Mouse (Mus musculus): Measurements from ENCODE around the gene Gnpat.

Gene Gnpat

DNA sequence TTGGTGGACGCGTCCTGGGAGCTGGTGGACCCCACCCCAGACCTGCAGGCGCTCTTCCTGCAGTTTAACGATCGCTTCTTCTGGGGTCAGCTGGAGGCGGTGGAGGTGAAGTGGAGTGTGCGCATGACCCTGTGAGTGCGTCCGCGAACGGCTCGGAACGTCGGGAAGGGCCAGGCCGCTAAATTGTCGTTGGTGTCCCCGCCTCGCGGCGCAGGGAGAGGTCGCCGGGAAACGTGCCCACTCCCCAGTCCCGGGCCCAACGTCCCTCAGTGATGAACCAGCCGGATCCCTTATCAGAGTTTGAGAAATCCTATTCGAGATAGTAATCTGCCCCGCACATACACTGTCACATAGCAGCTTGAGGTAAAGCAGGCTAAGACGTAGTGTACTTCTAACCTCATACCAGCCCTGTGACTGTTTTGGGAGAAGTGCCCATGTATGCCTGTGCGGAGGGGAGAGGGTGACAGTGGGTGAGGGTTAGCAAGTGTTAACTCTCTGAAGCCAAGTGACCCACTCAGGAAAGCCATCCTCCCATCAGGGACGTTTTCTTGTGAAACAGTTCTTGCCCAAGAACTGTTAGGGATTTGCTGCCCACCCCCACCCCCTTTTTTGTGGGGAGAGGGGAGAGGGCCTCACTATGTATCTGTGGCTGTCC, 35.5 kb downstream of the Gnpat start:
- DNase-seq (ENCODE audit: low read depth, low spot score), result no peak

DNA sequence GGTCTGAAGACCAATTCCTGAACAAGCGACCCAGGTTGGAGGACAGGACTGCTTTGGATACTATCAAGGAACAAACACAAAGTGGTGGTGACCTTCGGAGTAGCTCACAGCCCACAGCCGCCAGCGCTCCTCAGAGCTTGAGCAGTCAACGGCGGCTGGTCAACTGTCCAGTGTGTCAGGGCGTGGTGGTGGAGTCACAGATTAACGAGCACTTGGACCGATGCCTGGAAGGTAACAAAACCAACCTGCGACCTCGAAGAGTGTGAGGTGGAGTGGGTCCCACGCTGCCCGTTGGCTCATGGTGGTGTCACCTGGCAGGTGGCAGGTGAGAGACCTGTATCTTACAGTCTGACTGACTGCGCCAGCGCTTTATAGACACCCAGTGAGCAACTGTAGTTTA, 40.4 kb downstream of the Gnpat start:
- DNase-seq (ENCODE audit: low read depth, low spot score), result no peak

DNA sequence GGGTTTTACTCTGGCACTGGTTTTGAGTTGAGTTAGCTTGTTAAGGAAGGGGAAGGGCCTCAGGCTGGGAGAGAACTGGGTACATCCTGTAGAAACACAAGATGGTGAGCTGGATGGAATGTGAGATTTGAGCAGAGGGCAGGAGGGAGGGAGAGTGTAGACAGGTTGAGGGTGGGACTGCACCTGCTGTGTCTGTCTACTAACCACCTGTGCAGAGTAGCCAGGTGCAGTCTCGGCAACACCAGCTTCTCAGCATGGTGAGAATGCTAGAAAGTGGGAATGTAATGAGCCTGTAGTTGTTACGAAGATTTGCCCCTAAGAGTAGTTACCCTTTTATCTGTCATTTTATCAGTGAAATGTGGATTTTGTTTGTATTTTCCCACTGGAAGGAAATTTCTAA, 42.6 kb downstream of the Gnpat start:
- no peak for DNase-seq (ENCODE audit: low read depth, low spot score)

DNA sequence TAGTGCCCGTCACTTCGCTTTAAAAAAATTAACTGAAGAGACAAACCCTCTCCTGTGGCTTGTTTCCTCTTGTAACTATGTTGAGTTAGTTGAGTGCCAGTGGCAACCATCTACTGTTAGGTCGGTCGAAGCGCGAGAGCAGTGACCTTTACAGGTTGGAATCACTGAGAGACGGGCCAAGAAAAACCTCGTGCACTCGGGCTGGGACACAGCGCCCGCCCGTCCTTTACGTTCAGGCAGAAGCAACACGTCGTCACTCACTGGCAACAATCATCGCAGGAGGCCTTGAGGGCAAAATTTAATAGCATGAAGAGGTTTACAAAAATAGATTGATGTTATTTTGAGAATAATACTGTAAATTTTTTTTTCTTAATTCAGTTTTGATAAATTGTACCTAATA, 47.1 kb downstream of the Gnpat start:
- DNase-seq (ENCODE audit: low read depth, low spot score), result no peak

DNA sequence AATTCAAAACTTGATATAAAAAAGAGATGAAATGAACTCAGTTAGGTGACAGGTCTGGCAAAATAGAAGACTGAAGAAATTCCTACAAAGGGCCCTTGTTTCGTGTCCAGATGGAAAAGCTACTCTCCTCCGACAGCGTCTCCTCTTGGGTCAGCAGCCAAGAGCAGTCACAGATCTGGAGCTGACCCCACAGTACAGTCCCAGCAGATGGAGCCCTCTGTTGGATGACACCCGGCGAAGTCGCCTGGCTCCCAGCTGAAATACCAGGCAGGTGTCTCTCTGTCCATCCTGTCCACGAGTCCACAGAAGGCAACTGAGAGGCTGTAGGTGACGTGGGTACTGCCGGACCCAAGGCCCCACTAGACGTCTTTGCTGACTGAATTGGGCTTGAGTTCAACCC, 47.5 kb downstream of the Gnpat start:
- DNase-seq (ENCODE audit: low read depth, low spot score), result no peak

DNA sequence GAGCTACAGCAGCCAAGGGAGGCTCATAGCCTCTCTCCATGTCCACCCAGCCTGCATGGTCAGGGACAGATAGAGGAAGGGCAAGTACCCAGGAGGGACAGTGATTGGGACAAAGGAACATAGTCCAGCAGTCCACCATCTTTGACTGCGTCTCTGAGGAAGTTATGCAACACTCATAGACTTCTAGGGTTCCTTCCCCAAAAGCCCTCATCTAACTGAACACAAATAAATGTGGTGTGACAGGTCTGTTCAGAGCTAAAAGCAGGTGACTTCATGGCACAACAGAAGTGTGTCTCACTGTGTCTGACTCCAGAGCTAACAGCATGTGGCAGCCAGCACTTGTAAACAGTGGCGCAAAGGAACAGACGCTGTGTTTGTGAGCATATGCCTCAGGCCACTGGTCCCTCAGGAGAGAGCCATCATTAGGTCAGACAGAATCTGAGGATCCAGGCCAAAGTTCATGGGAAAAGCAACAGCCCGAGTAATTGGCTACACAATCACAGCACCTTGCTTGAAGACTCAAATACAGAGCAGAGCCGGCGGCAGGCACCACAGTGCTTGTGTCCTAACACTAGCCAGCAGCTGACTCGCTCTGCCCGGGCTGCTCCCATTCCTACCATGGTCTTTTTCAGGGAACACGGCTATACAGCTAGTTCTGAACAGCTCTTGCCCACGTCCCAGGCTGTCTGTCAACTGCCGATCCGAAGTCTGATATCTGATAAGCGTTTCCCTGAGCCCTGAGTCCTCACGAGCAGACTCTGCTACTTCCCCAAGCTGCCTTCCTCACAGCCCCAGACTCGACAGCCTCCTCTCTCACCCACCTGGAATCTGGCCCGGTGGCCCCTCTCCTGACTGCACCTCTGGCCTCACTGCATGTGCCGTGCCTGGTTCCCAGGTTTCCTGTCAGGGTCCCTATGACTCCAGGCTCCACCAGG, 49.4 kb downstream of the Gnpat start:
- DNase-seq (ENCODE audit: low read depth, low spot score), result no peak

DNA sequence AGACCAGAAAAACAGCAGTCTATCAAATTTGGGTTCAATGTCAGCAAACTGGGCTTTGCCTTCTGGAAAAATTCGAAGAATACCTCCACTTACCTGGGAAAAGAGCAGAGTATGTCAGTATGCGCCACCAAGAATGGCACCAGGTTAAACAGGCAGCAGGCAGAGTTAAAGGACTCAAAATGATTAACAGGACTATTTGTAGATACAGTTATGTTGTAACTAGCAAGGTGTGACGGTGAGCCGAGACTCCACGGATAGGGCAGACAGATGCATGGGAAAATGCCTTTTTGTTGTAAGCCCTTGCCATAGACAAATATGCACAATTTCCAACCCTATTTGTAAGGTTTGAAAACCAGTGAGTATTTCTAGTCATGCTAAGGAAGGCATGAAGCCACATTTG, 51.2 kb downstream of the Gnpat start:
- no peak for DNase-seq (ENCODE audit: low read depth, low spot score)

DNA sequence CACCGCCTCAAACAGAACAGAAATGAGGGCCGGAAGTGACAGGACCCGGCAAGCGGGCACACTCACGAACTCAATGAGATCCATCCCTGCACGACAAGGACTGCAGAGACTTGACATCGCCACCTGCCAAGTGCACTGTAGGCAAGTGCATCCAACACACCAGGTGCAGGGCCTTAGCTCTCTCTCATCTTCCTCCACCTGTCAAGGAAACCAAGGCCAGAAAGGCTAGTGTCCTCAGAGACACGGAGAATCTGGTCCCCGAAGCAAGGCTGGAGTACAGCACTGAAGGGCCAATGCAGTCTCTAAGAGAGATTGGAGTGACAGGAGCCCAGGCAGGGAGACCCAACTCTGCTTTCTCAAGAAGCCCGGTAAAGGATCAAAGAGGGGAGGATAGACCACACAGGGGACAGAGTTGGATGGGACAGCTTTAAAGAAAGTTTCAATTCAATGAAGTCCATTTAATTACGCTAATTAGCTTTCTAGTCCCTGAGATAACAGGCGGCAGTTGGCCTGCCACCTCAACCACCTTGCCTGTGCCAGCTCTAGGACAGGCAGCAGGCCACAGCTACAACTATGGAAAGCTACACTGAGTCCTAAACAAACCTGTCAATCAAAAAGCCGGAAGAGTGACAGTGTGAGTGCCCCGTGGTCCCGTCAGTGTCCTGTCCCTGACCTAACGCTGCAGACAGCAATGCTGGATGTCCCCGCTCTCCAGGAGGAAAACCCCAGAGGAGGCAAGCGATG, 55.1 kb downstream of the Gnpat start:
- DNase-seq (ENCODE audit: low read depth, low spot score), result no peak

DNA sequence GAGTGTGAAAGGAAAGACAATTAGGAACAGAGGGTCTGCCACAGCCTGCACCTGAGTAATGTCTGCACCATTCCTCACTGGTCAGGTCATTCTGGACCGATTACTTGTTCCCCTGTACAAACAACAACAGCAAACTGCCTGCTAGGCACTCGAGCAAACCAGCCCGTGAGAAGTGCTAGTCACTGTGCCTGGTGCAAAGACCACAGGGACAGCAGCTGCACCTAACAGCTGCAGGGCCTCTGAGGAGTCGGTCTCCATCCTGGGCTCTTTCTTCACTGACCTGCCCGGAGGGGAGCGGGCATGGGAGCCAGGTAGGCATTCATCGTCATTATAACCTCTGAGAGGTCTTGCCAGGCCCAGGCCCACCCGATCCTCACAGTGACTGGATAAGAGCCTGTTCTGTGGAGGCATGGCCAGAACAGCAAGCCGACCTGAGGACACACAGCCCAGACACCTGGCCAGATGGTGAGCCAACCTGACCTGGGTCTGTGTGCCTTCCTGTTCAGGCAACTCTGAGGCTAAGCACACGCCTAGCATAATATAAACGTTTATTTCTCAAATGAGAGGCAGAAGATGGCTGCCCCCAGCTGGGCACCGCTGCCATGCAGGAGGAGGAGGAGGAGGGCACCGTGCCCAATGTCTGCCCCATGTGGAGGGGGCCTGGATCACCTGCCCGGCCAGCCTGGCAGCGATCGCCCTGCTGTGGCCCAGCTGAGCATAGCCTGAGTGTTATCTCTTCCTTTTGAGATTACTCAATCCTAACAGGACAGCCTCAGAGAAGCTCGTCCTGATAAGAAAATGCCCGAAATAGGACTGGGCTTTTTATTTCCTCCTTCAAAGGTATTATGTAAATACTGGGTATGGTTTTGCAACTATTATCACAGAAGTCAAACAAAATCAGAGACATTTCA, 58.8 kb downstream of the Gnpat start:
- no peak for DNase-seq (ENCODE audit: low read depth, low spot score)

DNA sequence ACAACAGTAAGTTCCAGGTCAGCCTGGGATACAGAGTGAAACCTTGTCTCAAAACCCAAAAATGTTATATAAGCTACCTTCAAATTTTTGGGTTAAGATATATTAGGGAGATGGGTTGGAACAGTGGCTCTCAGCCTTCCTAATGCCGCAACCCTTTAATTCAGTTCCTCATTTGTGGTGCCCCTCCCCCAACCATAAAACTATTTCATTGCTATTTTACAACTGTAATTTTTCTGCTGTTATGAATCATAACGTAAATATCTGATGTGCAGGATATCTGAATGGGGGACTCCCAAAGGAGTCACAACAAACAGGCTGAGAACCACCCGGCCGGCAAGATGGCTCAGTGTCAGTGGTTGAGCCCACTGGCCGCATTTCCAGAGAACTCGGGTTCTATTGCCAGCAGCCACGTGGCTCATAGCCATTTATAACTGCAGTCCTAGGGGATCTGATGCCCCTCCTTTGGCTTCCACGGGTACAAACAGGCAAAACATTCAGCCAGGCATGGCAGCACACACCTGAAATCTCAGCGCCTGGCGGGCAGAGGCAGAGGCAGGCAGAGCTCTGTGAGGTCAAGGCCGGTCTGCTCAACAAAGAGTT, 59.8 kb downstream of the Gnpat start:
- no peak for DNase-seq (ENCODE audit: low read depth, low spot score)

DNA sequence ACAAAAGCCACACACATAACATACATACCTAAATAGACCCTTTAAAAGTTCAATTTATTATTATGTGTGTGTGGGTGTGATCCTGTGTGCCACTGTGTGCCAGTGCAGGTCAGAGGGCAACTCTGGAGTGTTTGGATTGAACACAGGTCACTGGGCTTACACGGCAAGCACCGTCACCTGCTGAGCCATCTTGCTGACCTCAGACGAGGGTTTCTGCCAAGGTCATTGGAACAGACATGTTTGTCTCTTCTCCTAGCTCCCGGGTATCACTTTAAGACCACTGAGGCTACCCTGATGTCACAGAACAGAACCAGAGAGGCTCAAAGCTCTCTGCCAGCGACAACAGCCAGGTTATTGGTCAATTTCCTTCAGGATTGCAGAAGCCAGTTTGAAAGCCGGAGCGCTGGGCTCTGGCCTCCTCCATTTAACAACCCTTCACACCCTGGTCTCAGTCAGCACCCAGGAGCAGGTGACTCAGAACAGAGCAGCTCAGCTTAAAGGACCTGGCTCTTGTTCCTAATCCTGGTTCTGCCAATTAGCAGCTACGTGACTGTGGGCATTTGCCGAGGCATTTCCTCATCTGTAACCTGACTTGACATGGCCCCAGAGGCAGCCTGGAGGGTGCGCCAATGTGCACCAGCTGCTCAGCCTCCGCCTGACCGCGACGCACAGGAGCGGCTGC, 61.3 kb downstream of the Gnpat start:
- DNase-seq (ENCODE audit: low read depth, low spot score), result no peak

DNA sequence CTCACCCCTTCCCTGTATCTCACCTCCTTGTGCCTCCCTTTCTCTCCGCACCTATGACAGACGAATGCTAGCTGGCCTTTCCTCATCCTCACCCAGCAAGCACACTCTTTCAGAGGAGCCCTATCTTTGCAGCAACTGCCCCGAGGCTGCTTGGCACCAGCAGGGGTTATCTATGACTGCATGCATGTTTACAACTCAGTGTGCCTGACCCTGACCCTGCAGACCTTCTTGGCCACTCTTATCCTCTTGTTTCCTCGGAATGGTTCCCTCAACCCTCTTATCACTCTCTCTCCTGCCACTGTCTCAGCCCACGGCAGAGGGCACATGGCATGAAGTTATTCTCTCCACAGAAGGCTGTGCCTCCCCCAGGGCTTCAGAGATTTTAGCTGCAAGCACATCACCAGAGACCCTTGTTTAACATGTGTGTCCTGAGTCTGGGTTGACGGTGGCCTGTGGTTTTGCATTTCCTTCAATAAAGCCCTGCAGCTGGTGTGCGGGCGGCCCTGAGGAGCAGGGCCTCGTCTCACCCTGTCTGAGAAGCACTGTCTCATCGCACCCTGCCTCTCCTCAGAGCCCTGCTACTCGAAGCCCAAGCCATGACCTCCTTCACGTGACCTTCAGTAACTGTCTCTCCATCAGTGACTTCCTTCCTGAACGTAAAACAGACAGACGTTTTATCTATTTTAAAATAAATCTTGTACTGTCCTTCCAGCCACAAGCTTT, 62.9 kb downstream of the Gnpat start:
- peak; percentile 33 for DNase-seq (ENCODE audit: low read depth, low spot score)

DNA sequence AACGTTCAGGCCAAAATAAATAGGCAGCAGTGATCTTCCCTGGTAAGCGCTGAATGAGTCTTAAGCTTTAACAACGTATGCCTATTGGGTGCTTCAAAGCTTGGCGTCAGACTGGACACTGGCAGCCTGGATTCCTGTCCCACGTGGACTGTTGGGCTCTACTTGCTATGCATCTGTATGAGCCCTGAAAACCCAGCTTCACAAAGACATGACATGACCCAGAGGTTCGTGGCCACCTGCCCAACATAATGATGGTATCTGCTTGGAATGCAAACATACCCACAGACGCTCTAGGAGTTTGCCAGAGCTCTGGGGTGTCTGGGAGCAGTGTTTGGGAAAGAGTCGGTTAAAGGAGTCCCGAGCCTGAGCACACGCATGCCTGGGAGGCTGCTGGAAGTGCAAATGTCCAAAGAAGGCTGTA, 63.5 kb downstream of the Gnpat start:
- DNase-seq (ENCODE audit: low read depth, low spot score), result no peak

DNA sequence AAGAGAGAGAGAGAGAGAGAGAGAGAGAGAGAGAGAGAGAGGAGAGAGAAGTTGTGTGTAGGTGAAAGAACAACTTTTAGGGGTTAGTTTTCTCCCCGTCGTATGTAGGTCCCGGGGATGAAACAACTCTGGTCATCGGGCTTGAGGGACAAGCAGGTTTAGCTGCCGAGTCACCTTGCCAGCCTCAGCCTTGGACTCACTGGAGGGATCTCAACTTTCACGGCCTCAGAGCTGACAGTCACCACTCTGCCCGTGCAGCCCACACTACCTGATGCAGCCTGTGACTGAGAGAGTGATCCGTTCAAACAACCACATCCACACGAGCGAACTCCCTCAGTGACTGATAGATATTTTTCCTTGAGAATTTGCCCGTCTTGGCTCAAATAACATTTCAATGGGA, 66.2 kb downstream of the Gnpat start:
- DNase-seq (ENCODE audit: low read depth, low spot score), result no peak

DNA sequence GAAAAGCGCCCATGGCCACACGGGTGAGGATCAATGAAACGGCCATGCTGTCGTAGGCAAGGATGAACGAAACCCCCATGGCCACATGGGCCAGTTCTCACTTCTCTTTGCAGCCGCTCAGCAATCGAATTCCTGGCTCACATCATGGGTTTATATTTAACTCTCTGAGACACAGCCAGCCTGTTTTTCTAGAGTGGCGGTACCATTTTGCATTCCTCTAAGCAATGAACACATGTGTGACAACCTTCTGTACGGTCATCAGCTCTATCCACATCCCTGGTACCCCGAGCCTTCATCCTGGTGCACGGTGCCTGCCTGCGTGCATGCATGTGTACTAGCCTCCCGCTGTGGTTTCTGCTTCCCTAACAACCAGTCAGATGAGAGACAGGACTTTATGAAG, 67.3 kb downstream of the Gnpat start:
- DNase-seq (ENCODE audit: low read depth, low spot score), result no peak

DNA sequence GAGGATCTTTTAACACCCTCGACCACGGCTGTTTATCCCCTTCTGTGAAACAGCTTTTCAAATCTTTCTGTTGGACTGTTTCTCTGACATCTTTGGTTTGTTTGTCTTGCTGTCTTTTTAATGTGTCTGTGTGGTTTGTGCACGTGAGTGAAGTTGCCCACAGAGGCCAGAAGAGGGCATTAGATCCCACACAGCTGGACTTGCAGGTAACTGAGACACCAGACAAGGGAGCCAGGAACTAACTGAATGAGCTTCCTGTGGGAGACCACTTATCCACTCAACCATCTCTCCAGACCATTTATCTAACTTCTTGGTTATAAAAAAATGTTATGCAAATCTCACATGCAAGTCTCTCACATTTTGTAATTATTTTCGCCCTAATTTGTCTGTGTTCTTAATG, 67.8 kb downstream of the Gnpat start:
- DNase-seq (ENCODE audit: low read depth, low spot score), result peak; percentile 16

DNA sequence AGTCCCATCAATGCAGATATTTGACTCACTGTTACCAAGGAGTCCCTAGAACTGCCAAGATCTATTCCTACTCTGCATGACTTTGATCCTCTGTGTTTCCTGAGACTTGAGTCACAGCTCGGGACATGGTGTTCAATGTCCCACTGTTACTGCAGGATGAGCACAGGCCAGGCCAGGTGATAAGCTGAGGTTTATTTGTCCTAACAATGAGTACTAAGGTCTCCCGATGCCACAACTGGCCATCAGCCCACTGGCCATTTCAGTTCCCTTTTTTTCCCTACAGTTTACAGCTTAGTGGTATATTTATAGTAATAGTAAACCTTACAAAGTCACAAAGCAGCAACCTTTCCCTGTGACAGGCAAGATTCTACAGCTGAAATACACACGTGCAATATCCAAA, 69.6 kb downstream of the Gnpat start:
- DNase-seq (ENCODE audit: low read depth, low spot score), result no peak

DNA sequence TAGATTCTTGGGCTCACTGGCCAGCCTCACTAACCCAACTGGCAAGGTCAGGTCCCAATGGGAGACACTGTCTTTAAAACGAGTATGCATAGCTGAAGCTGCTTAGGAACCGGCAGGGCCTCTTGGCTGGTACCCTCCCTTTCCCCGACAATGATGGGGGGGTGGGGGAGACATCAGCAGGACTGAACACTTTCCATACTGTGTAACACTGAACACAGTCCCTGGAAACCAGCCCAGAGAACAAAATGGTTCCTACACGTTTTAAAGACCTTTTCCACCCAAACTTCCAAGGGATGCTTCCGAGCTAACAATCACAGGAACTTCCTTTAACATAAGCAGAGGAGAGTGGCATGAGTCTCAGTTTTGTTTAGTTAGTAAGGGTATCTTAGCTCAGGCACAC, 72.3 kb downstream of the Gnpat start:
- DNase-seq (ENCODE audit: low read depth, low spot score), result no peak

DNA sequence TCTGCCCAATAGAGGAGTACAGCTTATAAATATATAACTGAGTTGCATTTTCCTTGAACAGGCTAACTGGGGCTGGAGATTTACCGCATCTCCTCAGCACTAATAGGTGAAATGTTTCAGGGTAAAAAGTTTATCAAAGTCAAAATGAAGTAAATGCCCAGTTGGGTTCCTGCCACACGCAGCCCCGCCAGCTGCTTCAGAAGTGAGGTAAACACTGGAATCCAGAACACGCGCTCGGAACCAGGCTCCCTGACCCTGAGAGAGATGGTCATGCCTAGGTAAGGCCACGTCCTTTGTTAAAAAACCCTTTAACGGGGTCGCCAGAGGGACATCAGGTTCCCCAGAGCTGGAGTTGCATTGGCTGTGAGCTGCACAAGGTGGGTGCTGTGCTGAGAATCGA, 73.9 kb downstream of the Gnpat start:
- DNase-seq (ENCODE audit: low read depth, low spot score), result no peak

DNA sequence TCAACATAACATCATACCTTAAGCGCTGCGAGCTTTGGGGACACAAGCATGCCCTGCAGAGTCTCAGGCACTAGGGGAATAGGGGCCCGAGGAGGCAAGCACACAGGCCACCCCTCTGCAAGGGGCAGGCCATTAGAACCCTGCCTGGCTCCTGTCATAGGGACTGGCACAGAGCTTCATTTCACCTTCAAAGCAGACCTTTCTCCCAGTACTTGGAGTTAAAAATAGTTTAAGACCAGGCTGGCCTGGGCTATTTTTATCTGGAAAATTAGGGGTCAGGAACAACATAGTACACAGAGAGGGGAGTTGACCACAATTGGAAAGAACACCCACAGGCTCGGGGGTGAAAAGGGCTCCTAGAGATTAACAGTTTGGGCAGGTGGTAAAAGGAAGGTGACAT, 74.5 kb downstream of the Gnpat start:
- DNase-seq (ENCODE audit: low read depth, low spot score), result no peak
